Mouse (Mus musculus) liver, adult 2 months (tissue): ENCODE measurements around the gene Rai14.

Source experiments
- CTCF ChIP-seq: fragments of 200-500 bp; IDR thresholded peaks from 2 replicates; pipeline ENCODE4 v1.5.1; 2011; ENCODE audit warnings: low read depth, low read length, control low read depth
- POLR2A ChIP-seq: fragments of 200-500 bp; IDR thresholded peaks from 2 replicates; pipeline ENCODE4 v1.6.1; 2011; ENCODE audit warnings: low read length, control low read depth; ENCODE audit not compliant: insufficient read depth; ENCODE audit errors: extremely low read depth

GRCm38 (mm10) chr15:10723507-10723906 is 9.1 kb upstream of the Rai14 start:
- TF ChIP-seq POLR2A (no peak), CTCF (no peak)
